Mouse (Mus musculus) left cerebral cortex, adult 9 months (tissue): ENCODE results near the gene Atf6.

Experiments
- DNase-seq, 2 experiments: peaks; one replicate each; pipeline ENCODE4 v3.0.0; 2022; ENCODE audit warnings: low spot score in 2 of 2

Gene Atf6

GRCm38 (mm10) chr1:170706046-170706445 lies 161.5 kb downstream of the Atf6 start:
- no peak for DNase-seq

GRCm38 (mm10) chr1:170704911-170705594 lies 162.5 kb downstream of the Atf6 start:
- DNase-seq: no peak

GRCm38 (mm10) chr1:170704103-170704502 lies 163.5 kb downstream of the Atf6 start:
- no peak for DNase-seq

GRCm38 (mm10) chr1:170702958-170703357 lies 164.6 kb downstream of the Atf6 start:
- no peak for DNase-seq

- no peak for DNase-seq
Measured at GRCm38 (mm10) chr1:170702263-170702662, 165.3 kb downstream of the Atf6 start.

- no peak for DNase-seq
Measured at GRCm38 (mm10) chr1:170701582-170701981, 166.0 kb downstream of the Atf6 start.

- DNase-seq: no peak
Measured at GRCm38 (mm10) chr1:170701178-170701577, 166.4 kb downstream of the Atf6 start.

DNA sequence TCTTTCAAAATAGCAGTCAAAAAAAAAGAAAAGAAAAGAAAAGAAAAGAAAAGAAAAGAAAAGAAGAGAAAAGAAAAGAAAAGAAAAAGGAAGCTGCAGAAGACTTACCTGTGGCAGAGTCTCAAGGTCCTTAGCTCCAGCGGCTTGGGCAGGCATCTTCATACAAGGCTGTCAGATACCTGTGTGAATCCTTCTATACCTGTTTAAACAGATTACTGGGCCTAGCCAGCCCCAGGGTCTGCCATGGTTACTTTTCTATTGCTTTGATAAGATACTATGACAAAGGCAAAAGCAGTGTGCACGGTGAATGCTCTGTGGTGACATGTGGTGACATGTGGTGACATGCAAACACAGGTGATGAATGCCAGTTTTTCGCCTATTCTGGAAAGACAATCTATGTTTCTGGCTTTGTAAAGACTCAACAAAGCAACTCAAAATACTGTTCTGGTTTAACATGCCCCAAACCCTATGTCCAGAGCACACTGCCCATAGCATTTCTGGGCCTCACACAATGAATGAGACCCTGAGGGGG lies 167.0 kb downstream of the Atf6 start:
- DNase-seq: no peak

- DNase-seq: no peak
Measured at GRCm38 (mm10) chr1:170699553-170699952, 168.0 kb downstream of the Atf6 start.

DNA sequence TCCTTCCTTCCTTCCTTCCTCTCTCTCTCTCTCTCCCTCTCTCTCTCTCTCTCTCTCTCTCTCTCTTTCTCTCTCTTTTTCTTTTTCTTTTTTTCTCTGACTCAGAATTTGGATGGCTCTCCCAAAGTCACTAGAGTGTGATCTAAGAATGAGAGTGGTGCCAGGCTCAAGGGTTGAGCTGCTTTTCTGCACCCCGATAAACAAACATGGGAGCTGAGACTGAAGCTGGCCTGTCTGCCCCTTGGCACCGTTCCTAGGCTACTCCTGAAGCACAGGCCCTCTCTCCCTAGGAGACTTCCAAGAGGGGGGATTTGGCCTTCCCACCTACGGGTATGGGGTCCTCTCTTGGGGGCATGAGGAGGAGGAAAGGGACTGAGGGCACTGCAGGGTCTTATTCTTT lies 168.8 kb downstream of the Atf6 start:
- DNase-seq: no peak

DNA sequence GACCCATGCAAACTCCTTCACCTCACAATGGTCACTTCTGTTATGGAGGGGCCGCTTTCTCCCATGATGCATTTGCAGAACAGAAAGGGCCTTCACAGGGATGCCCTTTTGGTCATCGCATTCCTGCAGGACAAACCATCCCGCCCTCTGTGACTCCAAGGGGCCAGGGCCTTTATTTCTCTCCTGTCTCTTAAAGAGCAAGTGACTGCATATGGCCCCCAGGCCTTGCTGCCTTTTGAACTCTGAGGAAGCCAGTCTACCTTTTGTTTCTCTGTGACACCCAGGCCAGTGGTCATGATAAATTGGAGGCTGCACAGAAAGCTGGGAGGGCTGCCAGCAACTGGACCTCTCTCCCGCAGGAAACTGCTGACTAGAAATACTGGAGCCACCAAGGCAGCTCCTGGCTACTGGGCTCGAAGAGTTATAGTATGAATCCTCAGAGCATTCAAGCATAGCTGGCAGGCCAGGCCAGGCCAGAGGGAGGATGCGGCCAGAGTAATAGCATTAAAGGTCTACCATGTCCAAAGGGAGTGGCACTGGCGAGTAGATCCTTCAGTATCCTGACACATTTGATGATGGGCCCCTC lies 169.7 kb downstream of the Atf6 start:
- no peak for DNase-seq

DNA sequence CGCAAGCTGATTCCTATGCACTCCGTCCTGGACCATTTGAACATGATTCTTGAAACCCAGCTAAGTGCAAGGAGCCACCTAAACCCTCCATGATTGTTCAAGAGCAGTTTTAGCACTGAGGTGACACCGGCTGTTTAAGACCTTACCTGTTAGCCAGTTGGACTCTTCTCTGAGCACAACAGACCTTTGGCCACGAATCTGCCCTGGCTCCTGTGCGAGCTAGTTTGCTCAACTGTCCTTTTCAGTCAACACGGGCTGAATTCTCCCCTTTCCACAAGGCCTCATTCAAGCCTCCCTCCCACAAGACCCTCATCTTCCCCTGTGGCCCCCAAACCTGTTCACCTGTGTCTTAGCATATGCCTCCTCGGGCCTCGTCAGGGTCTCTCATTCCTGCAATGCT lies 170.6 kb downstream of the Atf6 start:
- DNase-seq: no peak

- no peak for DNase-seq
Measured at GRCm38 (mm10) chr1:170695326-170695725, 172.2 kb downstream of the Atf6 start.

DNA sequence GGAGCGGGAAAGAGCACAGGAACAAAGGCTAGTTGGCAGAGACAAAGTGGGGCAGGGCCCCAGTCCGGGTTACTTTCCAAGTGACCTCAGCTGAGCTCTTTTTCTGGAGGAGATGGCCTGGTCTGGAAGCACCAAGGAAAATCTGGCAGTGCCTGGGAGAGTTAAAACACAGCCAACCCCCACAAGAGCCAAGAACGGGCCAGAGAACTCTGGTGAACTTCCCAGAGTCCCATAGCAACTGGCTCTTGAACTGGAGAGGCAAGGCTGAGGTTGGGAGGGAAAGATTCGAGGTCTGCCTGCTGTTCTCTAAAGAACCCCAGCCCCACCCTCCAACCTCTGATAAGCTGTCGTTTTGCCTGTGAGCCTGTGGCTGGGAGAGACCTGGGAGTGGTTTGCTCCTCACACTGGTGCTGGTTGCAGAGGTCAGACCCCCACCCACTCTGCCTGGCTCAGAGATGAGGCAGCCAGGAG lies 172.7 kb downstream of the Atf6 start:
- DNase-seq: peak in 1 of 2 experiments; percentile 15

DNA sequence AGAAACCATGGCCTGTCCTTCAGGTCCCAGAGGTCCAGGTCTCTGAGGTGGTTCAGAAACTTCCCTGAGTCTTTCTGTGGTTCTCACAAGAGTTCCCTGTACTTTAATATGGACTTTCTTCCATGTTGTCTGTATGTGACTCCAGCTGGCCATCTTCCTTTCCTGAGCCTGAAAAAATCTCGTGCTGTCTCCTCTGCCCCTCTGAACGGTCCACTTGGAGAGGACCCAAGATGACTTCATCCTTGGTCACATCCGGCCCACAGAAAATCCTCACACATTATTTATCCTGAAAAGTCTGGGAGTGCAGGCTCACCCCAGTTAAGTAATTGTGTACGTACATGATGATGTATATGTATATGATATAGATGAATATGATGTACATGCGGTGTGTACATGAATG lies 176.3 kb downstream of the Atf6 start:
- DNase-seq: no peak

GRCm38 (mm10) chr1:170689773-170690172 lies 177.8 kb downstream of the Atf6 start:
- DNase-seq: no peak

- DNase-seq: no peak
Measured at GRCm38 (mm10) chr1:170683863-170684262, 183.7 kb downstream of the Atf6 start.

DNA sequence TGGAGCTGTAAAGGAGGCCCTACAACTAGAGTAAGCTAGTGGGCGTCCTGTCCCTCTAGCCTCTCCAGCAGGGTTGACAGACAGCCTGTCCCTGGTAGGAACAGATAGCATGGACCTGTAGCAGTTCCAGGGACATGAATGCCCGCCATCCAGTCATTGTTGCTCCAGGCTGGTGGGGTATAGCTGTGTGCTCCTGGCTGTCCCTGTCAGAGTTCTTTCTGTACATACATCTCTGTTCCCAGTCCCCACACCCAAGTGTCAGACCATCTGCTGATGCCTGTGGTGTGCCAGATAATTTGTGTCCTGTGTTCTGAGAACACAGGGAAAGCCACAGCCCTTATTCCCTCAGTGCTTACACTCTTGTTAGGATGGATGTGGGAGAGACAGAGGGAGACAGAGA lies 187.9 kb downstream of the Atf6 start:
- DNase-seq: no peak

GRCm38 (mm10) chr1:170678861-170679260 lies 188.7 kb downstream of the Atf6 start:
- no peak for DNase-seq

- no peak for DNase-seq
Measured at GRCm38 (mm10) chr1:170677681-170678080, 189.9 kb downstream of the Atf6 start.

- no peak for DNase-seq
Measured at GRCm38 (mm10) chr1:170674184-170674775, 193.3 kb downstream of the Atf6 start.

DNA sequence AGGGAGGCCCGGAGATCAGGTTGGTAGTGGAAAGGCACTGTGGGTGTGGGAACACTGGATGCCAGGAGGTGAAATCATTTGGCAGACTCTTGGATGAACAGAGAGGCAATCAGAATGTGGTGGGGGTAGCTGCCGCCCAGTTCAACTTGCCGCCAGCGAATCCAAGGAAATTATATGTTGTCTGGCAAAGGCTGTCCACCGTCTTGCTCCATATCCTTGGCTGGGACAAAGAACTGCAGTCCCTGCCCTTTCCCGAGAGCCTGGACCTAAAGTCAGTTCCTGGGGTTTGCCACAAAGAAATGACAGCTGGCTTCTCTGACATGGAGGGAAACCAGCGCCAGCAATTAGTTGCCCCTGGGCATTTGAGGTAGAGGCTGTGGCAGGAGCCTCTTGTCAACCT lies 202.4 kb downstream of the Atf6 start:
- DNase-seq: no peak

DNA sequence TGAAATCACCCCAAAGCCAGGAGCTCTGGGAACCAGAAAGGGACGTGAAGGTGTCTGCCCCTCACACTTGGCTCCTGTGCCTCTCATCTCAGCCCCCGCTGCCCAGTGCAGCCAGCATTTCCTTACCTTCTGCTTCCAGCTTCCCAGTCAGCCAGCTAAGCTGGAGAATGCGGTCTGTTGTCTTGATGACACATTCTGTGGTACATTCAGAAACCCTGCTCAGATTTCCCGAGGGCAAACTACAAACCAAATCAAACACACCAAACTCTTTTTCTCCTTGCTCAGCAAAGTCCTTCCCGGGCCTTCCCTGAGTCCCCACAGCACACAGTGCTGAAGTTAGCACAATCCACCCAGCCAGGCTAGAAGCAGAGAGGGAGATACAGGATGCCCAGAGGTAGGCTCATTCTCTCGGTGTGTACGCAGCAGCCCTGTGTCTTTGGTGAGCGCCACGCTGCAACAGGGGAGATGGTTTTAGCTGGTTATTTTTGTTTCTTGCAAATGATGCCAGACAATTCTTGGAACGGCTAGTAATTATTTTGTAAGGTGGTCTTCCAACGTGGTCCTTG lies 202.9 kb downstream of the Atf6 start:
- DNase-seq: no peak
